Mouse (Mus musculus): ENCODE results near the gene Epn3. TPM values are rescaled to one million over a fixed set of nuclear protein-coding genes. Genes with fewer than 3 reads are reported as not detected.
A peak's percentile ranks its signal among the peaks of the same experiment; 100 is the strongest.

Epn3 gene
- polyA plus RNA-seq, 1 experiment from 2014 or later, result 4.2 TPM

DNA sequence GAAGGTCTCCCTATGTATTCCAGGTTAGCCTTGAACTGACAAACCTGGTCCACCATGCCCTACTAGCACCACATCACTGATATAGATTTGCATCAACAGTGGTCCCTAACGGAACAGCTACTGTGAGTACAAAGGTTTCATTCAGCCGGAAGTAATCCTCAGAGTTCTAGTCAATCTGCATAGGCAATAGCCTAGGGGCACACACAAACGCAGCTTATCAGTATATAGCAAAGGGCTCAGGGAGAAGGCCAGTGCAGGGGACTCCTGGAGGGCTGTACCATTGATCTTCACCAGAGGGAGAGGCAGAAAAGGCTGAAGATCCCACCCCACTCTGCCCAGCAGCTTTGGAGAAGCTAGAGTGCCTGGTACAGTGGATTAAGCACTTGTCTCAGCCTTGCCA, 52.8 kb downstream of the Epn3 start:
- no peak for ATAC-seq (ENCODE audit: insufficient number of reproducible peaks, insufficient read depth, low FRiP score, low TSS enrichment, low read depth)
- H3K27me3 ChIP-seq, result no peaks in the 10 kb centered on the region
- H3K4me2 ChIP-seq, result no peak overlapping the region
- H3K4me1 ChIP-seq, result peaks cover 68% of the 10 kb centered on the region
- no peak overlapping the region for H3K9ac ChIP-seq
- no peak overlapping the region for H3K4me3 ChIP-seq
- no peak overlapping the region for H3K27ac ChIP-seq
- WGBS, result 16% methylated on average over 3 of the region's 3 CpGs
- H3K36me3 ChIP-seq, result peaks cover 74% of the 10 kb centered on the region
- H3K9me3 ChIP-seq, result no peaks in the 10 kb centered on the region

DNA sequence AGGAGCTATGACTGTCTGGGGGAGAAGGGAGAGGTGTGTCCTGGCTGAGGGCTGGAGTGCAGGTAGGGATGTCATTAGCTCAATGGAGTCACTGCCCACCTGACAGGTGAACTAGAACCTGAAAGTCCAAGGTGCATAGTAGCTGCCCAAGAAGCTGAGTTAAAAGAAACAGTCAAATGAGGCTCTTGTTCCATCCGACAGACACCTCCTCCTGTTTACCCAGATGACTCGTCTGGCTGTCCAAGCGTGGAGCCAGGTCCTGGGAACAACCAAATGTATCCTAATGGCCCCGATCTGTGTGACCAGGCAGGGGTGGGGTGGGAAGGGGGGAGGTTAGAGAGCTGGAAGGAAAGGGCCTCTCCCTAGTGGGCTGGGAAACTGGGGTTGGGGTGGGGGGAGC, 54.5 kb downstream of the Epn3 start:
- WGBS, result 53% methylated on average over 4 of the region's 4 CpGs
- no peak overlapping the region for H3K9ac ChIP-seq
- H3K27me3 ChIP-seq, result no peaks in the 10 kb centered on the region
- H3K4me2 ChIP-seq, result no peak overlapping the region
- no peak overlapping the region for H3K4me3 ChIP-seq
- no peak for ATAC-seq (ENCODE audit: insufficient number of reproducible peaks, insufficient read depth, low FRiP score, low TSS enrichment, low read depth)
- peaks cover 62% of the 10 kb centered on the region for H3K4me1 ChIP-seq
- H3K27ac ChIP-seq, result no peak overlapping the region
- no peaks in the 10 kb centered on the region for H3K9me3 ChIP-seq
- H3K36me3 ChIP-seq, result peaks cover 74% of the 10 kb centered on the region

DNA sequence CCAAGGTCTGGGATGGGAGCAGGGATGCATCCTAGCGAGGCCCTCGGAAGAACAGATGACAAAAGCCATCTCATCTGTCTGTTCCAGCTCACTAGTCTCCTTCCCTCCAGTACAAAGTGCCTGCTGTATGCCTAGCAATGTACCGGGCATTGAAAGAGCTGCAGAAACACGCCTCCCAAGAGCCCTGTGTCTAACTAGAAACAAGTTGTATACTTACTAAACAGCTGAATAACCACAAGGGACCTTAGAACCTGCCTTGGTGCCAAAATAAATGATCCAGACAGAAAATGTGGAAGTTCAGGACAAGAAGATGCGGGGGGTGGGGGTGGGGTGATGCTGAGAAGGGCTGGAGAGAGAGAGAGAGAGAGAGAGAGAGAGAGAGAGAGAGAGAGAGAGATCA, 54.9 kb downstream of the Epn3 start:
- WGBS, result 54% methylated on average over 5 of the region's 5 CpGs
- no peak overlapping the region for H3K4me3 ChIP-seq
- H3K27ac ChIP-seq, result no peak overlapping the region
- no peak for ATAC-seq (ENCODE audit: insufficient number of reproducible peaks, insufficient read depth, low FRiP score, low TSS enrichment, low read depth)
- peak overlapping the region; percentile 32; the same call in 1 of the 2 replicates for H3K9ac ChIP-seq
- no peaks in the 10 kb centered on the region for H3K9me3 ChIP-seq
- peaks cover 58% of the 10 kb centered on the region for H3K4me1 ChIP-seq
- H3K36me3 ChIP-seq, result peaks cover 74% of the 10 kb centered on the region
- no peaks in the 10 kb centered on the region for H3K27me3 ChIP-seq
- no peak overlapping the region for H3K4me2 ChIP-seq

DNA sequence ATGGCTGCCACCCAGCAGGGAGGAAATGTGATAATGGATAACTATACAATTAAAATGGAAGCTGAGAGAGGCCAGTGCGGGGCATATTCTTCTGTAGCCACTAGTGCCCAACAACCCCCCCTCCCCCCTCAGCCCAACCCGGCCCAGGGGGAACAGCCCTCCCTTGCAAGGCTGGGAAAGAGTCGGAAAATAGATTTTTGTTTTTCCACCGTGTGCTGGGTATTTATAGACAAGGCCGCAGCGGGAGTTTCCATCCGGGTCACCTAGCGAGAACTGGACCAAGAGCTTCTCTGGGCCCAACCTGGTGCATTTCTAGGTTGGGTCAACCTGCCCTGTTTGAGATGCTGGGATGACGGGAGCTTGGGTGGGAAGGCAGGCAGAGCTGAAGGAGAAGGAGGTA, 58.0 kb downstream of the Epn3 start:
- Histone ChIP-seq H3K9ac (no peak overlapping the region), H3K36me3 (peaks cover 86% of the 10 kb centered on the region), H3K4me1 (peaks cover 38% of the 10 kb centered on the region), H3K4me2 (no peak overlapping the region), H3K27me3 (no peaks in the 10 kb centered on the region), H3K27ac (no peak overlapping the region), H3K9me3 (no peaks in the 10 kb centered on the region), H3K4me3 (no peak overlapping the region)
- no peak for ATAC-seq (ENCODE audit: insufficient number of reproducible peaks, insufficient read depth, low FRiP score, low TSS enrichment, low read depth)
- WGBS, result 74% methylated on average over 9 of the region's 9 CpGs

DNA sequence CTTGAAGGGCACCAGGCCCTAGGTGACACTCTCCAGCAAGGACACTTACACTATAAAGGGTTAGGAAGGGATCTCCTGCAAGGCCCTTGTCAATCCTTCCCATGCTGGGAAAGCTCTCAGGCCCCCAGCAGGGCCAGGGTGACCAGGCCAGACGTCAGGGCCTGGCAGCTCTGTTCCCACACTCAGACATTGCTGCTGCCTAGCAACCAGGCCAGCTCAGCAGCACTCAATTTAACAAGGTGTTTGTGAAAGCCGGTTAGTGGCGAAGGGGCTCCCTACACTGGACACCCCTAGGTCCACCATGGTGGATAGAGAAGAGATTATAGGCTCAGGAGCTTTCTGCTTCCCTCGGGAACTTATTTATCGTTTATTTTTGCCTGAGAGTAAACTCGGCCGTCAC, 58.7 kb downstream of the Epn3 start:
- Histone ChIP-seq H3K4me1 (peaks cover 35% of the 10 kb centered on the region), H3K27ac (no peak overlapping the region), H3K27me3 (no peaks in the 10 kb centered on the region), H3K9me3 (no peaks in the 10 kb centered on the region), H3K4me3 (no peak overlapping the region), H3K4me2 (no peak overlapping the region), H3K9ac (no peak overlapping the region), H3K36me3 (peaks cover 88% of the 10 kb centered on the region)
- WGBS, result 61% methylated on average over 7 of the region's 7 CpGs
- no peak for ATAC-seq (ENCODE audit: insufficient number of reproducible peaks, insufficient read depth, low FRiP score, low TSS enrichment, low read depth)

DNA sequence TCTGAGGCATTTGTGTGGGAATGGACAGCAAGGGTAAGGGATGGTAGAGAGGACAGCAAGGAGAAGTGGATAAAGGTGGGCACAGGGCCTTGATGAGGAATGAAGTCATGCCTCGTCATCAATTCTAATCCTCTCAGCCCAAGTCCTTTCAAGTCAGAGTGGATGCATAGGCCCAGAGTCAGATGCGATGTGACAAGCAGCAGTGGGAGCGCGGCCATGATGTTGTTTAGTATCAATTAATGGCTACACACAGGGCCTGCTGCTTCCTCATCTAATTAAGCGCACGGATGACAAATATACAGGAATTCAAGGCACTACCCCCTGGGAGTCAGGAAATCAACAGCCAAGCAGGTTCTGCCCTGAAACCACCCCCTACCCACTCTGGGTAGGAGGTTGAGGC, 59.4 kb downstream of the Epn3 start:
- 82% methylated on average over 6 of the region's 6 CpGs for WGBS
- peaks cover 87% of the 10 kb centered on the region for H3K36me3 ChIP-seq
- H3K4me2 ChIP-seq, result no peak overlapping the region
- peaks cover 28% of the 10 kb centered on the region for H3K4me1 ChIP-seq
- no peak overlapping the region for H3K27ac ChIP-seq
- H3K27me3 ChIP-seq, result no peaks in the 10 kb centered on the region
- no peak for ATAC-seq (ENCODE audit: insufficient number of reproducible peaks, insufficient read depth, low FRiP score, low TSS enrichment, low read depth)
- H3K4me3 ChIP-seq, result no peak overlapping the region
- H3K9ac ChIP-seq, result no peak overlapping the region
- H3K9me3 ChIP-seq, result no peaks in the 10 kb centered on the region

Other genes with a start within 250 kb of the Epn3 start
- 0.37 TPM in 1 of 2 replicates, not detected in the other for gene Gm21885, start 218.1 kb downstream of the Epn3 start, polyA plus RNA-seq (2015; fragmentation: Nextera tagmentation; extraction: Ambion mirVana)
- 160 and 162 TPM in 2 replicates for gene Luc7l3, start 178.0 kb downstream of the Epn3 start, polyA plus RNA-seq (2015; fragmentation: Nextera tagmentation; extraction: Ambion mirVana)
- gene Ankrd40, start 172.0 kb downstream of the Epn3 start, polyA plus RNA-seq (2015; fragmentation: Nextera tagmentation; extraction: Ambion mirVana), result 16.6 and 17.1 TPM in 2 replicates
- 0.96 and 1.2 TPM in 2 replicates for gene Abcc3, start 107.0 kb downstream of the Epn3 start, polyA plus RNA-seq (2015; fragmentation: Nextera tagmentation; extraction: Ambion mirVana)
- 38.2 and 41.8 TPM in 2 replicates for gene Cacna1g, start 25.8 kb downstream of the Epn3 start, polyA plus RNA-seq (2015; fragmentation: Nextera tagmentation; extraction: Ambion mirVana)
- gene Spata20, start 13.8 kb downstream of the Epn3 start, polyA plus RNA-seq (2015; fragmentation: Nextera tagmentation; extraction: Ambion mirVana), result 0.25 and 0.99 TPM in 2 replicates
- gene Mycbpap, start 21.8 kb upstream of the Epn3 start, polyA plus RNA-seq (2015; fragmentation: Nextera tagmentation; extraction: Ambion mirVana), result 1.4 and 3.6 TPM in 2 replicates
- 4.0 and 4.6 TPM in 2 replicates for gene Rsad1, start 49.3 kb upstream of the Epn3 start, polyA plus RNA-seq (2015; fragmentation: Nextera tagmentation; extraction: Ambion mirVana)
- gene Chad, start 65.1 kb upstream of the Epn3 start, polyA plus RNA-seq (2015; fragmentation: Nextera tagmentation; extraction: Ambion mirVana), result 7.1 and 8.4 TPM in 2 replicates
- gene Acsf2, start 101.9 kb upstream of the Epn3 start, polyA plus RNA-seq (2015; fragmentation: Nextera tagmentation; extraction: Ambion mirVana), result 7.1 and 8.3 TPM in 2 replicates
- 205 and 211 TPM in 2 replicates for gene Lrrc59, start 129.8 kb upstream of the Epn3 start, polyA plus RNA-seq (2015; fragmentation: Nextera tagmentation; extraction: Ambion mirVana)
- 144 and 153 TPM in 2 replicates for gene Mrpl27, start 153.8 kb upstream of the Epn3 start, polyA plus RNA-seq (2015; fragmentation: Nextera tagmentation; extraction: Ambion mirVana)
- gene Eme1, start 154.0 kb upstream of the Epn3 start, polyA plus RNA-seq (2015; fragmentation: Nextera tagmentation; extraction: Ambion mirVana), result 23.5 and 26.4 TPM in 2 replicates
- 24.5 and 25.5 TPM in 2 replicates for gene Xylt2, start 177.5 kb upstream of the Epn3 start, polyA plus RNA-seq (2015; fragmentation: Nextera tagmentation; extraction: Ambion mirVana)
- 1.2 and 1.4 TPM in 2 replicates for gene Gm11541, start 204.5 kb upstream of the Epn3 start, polyA plus RNA-seq (2015; fragmentation: Nextera tagmentation; extraction: Ambion mirVana)
- gene Cdc34b, start 241.8 kb upstream of the Epn3 start, polyA plus RNA-seq (2015; fragmentation: Nextera tagmentation; extraction: Ambion mirVana), result 0.52 TPM in 1 of 2 replicates, not detected in the other